Mouse (Mus musculus) frontal cortex, postnatal 10 days (tissue): ENCODE measurements around the gene Il17d.

Experiments used
- DNase-seq, 2 experiments: peaks; one replicate each; pipeline ENCODE4 v3.0.0; 2022; ENCODE audit warnings: low spot score in 2 of 2, mixed read lengths in 1 of 2

The Il17d gene

DNA sequence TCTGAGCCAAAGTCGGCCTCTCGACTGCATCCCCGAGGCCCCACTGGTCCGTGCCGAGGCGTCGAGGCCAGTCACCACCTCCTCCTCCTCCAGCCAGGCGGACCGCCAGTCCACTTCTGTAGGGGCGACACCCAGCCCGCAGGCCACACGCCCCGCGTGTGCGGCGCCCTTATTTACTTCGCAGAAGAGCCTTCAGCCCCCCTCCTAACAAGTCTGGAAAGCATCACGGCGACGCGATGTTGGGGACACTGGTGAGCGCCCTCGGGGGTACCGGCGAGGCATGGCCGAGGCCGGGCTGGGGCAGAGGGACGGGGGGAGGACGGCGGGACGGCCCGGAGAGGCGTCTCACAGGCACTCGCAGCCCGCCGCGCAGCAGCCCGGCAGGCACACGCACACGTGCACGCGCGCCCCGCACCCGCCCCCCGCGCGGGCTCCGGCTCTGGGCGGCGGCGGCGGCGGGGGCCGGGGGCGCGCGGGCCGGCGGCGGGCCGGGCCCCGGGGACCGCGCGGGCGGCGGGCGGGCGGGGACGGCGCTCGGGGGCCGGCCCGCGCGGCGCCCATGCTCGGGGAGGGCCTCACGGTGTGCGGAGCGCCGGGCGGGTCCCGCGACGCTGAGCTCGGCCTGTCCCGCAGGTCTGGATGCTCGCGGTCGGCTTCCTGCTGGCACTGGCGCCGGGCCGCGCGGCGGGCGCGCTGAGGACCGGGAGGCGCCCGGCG lies at the start of gene Il17d:
Gene Il17d (plus strand): TSS at position 107 of the 717 bp plus-strand sequence.
- peak in 1 of 2 experiments; percentile 48 for DNase-seq

DNA sequence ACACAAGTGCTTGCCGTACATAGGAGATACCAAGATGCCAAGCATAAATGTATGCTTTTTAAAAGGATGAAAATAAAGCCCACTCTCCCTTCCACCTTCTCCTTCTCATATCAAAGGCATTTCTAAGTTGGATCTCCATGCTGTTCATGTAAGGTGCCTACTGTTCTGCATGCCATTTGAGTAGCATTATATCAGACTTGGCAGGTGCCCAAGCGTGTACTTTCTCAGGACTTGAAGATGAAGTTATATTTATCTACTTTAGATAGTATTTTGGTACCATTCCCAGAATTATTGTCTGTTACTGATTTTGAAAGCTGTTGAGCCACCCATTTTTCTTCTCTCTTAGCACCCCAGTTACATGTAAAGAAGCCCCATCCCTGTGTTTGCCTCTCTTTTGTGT lies 49.5 kb upstream of the Il17d start:
- DNase-seq: peak; percentile 21 to 43

DNA sequence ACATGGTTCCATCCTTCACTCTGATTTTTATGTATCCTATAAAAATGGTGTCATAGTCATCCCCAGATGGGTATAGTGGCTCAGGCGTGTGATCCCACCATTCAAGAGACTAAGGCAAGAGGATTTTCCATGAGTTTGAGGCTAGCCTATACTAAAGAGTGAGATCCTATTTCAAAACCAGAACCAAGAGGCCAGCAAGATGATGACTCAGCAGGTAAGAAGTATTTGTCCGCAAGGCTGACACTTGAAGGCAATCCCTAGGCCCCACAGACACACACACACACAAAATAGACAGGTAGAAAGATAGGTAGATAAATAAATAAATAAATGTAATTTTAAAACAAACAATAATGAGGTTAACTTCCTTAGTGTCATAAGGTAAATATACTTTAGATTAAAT lies 42.3 kb upstream of the Il17d start:
- no peak for DNase-seq

DNA sequence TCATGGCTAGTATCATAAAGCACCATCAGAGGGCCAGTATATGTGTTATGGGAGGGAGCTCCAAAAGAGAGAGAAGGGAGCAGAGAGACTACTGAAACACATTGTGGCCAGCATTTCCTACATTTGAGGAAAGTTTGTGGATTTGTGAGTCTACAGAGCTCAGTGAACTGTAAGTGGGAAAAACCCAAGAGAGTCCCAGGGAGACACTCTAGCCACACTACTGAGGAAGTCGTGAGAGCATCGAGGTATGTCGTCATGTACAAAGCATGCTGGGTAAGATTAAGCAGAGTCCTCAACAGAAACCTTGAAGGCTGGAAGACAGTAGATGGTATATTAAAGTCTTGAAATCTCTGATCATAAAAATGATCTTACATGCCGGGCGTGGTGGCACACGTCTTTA lies 40.4 kb upstream of the Il17d start:
- DNase-seq: no peak

DNA sequence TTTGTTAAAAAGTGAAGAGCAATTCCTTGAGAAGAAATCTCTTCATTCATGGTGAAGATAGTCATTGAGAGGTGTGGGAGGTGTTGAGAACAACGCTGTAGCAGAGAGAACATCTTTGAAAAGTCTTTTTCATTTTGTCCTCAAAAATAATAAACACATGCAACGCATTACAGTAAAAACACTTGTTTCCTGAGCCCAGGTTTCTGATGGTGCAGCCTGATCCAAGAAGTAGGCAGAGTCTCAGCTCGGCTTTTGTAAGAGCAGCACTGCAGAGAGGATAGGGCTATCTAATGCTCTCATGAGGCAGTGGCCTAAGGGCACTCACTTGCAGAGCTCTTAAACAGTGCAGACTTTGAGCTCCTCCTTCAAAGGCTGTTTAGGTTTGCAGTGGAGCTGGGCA lies 34.9 kb upstream of the Il17d start:
- DNase-seq: no peak

DNA sequence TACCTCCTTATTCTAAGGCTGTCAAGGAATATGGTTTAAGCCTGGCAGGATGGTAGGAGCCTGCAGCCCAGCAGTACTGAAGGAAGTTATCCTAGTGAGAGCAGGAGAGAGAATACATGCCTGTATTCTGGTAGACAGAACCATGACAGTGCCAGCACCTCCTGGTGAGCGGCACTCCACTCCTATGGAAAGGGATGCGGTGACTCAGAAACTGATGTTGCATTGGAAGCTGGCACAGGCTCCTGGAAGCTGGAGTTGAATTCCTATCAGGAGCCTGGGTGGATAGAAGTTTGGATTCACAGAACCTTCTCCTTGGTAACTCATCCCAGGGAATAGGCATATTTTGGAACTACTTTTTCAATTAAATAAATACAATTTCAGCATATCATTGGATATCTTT lies 30.7 kb upstream of the Il17d start:
- DNase-seq: no peak

DNA sequence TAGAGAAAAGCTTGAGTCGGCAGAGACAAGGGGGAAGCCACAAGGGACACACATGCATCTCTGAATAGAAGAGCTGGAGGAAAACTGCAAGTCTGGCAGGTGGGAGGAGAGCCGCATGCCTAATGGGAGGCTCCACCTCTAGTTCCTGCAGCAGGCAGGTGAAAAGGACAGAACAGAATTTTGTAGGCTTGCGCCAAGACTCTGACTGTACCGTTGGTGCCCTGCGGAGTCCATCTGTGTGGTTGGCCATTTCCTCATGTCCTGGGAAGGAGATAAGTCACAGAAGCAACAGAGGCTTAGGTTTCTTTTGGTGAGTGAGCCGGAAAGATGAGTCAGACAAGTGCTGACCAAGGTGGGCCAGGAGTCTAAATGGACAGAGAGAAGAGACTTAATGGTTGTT lies 20.8 kb upstream of the Il17d start:
- no peak for DNase-seq

DNA sequence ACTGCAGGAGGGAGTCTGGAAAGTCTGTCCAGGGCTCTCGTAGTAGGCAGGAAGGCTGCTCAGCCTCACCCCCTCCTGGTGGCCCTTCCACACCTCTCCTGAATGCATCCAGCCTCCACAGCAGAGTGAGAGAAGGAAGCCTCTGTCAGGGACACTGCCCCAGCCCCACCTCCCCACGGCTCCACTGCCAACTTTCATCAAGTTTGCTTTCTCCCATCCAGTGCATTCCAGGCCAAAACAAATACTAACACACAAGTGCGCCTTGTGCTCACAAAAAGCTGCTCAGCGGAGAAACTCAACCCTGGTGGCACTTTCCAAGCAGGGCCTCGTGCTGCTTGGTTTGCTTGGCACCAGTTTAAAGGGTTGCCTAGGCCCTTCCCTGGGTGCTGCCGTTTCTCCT lies 15.0 kb upstream of the Il17d start:
- DNase-seq: peak; percentile 49 to 59

DNA sequence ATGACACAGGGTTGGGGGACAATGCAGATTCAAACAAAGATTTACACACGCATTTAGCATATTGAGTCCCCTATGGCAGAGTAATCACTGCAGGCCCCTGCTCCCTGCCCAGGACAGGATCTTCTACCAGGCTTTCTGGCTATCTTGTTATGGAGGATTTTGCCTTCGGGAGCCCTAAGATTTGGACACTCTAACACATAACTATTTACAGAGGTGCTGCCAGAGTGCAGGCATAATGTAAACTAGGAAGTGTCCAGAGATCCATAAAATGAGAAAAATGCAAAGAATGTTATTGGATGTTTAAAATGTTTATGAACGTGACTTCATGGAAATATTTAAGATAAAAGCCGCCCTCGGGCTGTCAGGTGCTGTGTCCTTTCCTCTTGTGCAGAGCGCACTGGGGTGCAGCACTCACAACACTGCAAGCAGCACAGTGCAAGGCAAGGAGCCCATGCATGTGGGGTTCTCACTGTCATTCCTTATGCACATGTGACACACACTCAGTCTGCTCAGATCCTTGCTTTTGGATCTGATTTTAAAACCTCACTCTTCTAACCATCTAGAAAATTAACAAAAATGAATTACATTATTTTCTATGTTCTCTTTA lies 9.3 kb upstream of the Il17d start:
- no peak for DNase-seq

DNA sequence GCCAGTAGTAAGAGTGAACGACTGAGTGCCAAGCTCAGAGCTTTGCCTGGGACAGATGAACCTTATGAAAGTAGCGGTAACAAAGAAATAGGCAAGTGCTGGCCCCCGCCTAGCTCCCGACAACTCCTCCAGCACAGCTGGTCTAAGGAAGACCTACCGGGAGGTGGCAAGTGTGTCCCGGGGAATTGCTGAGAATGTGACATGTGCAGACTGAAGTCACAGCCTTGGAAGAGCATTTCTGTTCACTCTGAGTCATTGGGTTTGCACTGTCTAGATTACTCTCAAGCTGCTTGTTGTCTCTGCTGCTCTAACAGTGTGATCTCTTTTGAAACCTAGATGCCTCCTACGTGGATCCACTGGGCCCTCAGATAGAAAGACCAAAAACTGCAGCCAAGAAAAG lies 7.6 kb upstream of the Il17d start:
- DNase-seq: no peak

DNA sequence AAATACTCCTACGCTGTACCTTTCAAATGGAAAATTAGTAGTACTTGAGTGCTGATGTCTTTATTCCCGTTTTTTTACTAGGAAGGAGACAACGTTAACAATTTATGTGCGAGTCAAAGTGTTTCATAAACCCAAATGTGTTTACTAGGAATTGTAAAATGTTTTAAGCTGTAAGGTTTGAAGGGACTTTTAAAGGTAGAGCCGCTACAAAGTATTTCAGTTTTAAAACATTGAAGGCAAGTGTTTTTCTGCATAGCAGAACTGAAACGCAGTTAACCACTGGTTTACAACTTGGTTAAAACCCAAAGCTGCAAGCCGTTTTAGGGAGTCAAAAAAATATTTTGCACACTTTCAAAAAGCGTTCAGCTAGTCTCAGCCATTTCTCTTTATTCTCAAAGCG lies 815 bp upstream of the Il17d start:
- no peak for DNase-seq

DNA sequence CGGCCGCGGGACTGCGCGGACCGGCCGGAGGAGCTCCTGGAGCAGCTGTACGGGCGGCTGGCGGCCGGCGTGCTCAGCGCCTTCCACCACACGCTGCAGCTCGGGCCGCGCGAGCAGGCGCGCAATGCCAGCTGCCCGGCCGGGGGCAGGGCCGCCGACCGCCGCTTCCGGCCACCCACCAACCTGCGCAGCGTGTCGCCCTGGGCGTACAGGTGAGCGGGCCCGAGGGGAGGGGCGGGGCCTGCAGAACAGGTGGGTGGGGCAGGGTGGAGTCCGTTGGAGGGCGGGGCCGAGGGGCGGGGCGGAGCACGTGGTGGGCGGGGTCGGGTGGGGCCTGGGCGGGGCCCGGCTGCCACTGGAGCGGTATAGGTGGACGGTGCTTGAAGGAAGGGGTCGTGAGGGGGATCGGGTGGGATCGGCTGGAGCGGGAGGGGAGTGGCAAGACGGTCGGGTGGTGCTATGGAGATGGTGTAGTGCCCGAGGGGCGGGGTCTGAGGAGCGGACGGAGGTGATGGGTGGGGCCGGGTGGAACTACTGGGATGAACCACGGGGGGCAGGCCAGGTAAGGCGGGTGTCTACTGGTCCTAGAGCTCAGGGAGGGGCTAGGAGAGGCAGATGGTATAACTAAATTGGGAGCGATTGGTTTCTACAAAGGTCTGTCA lies 942 bp downstream of the Il17d start:
- DNase-seq: peak; percentile 67 to 82

DNA sequence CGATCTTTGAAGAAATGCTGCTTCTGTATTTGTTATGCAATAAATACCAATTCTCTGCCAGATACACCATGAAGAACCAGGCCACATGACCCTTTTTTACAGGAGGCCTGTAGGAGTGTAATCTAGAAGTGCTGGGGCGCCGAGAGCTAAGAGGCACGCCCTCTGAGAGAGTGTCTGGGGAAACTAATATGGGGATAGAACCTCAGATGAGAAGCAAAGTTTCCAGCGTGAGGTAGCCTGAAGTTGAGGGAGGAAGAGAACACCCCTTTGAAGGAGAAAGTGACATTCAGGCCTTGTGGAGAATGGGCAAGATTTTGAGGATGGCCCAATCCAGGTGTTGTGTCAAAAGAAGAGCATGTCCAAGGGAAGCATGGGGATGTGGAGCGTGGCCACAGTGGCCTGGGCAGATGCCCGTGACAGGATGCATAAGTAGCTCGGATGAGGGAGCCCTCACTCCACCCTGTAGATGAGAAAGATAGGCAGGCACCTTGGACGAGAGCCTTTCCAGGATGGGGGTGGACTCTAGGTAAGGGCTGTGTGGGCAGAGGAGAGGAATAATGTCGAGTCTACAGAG lies 1.6 kb downstream of the Il17d start:
- no peak for DNase-seq

DNA sequence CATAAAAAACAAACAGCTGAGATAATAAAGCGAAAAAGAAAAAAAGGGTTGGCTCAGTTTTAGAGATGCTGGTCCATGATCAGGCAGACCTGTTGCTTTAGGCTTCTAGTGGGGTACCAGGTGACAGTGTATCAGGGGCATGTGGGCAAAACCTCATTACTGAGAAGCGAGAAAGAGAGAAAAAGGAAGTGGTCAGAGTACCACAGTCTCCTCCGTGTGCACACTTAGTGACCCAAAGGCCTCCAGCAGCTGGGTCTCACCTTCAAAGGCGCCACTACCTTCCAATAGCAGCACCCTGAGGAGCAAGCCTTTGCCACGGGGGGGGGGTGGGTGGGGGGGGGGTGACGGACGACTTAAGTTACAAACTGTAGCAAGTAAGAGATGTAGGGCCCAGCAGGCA lies 2.5 kb downstream of the Il17d start:
- no peak for DNase-seq

DNA sequence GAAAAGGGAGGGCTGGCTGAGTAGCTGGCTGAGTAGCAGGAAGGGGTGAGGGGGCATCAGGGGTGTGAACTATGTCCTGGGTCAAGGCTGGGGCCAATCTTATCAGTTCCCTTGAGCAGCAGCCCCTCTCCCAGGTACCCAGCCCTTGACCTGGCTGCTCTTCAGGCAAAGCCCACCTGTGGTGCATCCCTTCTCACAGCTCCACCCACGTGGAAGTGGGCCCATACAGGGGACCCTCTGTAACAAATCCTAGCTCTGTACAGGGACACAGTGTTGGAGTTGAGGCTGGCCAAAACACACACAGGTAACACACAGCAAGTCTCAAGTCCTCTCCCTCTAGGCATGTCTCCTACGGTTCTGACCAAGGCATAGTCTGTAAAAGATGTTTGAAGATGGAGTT lies 3.0 kb downstream of the Il17d start:
- no peak for DNase-seq

DNA sequence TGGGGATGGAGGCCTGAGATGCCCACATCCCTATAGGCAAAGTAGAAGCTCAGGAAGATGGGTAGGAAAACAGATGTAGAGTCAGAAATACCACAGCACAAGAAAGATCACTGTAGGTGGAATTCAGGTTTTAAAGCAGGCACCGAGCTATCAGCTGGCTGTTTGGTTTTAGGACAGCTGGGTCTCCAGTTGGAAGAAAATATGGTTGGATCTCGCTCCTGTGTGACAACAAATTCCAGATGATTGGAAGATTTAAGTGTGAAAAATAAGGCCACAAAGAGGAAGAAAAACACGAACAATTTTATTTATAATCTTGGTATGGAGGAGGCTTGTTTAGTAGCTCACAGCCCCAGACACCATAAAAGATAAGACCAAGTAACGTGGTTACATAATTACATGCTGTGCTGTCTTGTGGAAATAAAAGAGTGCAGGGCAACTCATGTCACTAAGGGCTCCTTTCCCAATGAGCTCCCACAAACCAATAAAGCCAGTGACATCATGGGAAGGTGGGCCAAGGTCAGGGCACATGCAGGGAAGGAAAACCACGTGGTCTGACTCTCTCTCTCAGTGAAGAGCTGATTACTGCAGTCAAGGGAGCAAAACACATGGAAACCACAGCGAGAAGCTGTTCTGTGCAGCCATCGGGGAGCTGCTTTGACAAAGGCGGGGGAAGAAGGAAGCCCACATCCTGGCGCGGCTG lies 4.7 kb downstream of the Il17d start:
- DNase-seq: no peak

DNA sequence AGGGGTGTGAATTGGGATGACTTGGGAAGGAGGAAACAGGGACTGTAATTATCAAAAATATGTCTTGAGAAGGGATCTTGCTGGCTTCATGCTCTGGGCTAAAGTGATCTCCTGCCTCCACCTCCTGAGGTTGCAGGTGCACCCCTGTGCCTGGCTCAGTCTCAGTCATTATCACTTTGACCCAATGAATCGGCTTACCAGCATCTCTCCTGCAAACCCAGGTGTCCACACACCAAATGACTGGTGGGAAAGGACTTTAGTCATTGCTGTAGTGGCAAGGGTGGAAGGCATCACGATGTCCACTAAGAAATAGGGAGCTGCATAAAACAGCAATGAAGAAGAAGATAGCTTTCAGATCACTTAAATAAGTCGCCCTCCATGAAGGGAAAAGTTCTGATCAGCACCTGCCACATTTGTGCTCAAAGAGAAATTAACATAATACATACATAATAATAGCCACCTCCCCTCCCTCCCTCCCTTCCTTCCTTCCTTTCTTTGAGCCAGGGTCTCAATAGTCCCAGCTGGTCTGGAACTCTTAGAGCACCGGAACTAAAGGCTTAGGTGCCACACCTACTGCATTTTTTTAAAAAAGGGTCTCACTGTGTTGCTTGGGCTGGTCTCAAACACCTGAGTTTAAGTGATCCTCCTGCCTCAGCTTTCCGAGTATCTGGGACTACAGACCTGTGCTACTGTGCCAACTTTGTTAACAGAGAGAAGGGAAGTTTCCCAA lies 5.4 kb downstream of the Il17d start:
- no peak for DNase-seq

DNA sequence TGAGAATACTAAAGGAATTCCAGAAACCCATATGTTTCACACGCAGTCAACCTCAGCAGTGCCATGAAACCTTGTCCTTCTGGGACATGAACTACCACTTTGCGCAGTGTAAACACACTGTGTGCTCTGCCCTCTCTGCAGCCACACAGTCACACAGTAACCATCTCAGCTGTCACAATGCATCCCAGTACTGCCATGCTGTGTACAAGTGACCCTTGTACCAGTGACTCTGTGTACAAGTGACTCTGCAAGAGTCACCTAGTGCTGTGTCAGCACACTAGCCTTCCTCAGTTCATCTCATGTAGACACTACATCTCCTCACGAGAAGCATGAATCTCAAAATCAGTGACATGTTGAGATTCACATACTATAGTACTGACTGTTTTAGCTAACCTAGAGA lies 8.0 kb downstream of the Il17d start:
- no peak for DNase-seq

DNA sequence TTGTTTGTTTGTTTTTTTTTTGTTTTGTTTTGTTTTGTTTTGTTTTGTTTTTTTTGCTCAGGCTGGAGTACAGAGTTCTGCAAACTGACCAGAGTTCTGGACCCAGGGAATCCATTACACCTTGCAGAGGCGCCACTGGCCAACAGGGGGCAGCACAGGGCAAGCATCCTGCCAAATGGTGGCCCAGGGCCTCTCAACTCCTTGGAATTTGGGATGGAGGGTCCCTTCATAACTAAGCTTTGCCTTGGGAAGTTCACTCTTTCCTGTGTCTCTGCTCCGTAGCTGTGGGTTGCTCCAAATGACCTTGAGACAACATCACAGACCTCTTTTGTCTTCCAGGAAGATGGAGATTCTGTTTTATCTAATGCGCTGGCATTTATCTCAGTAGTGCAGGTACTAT lies 8.6 kb downstream of the Il17d start:
- DNase-seq: no peak

DNA sequence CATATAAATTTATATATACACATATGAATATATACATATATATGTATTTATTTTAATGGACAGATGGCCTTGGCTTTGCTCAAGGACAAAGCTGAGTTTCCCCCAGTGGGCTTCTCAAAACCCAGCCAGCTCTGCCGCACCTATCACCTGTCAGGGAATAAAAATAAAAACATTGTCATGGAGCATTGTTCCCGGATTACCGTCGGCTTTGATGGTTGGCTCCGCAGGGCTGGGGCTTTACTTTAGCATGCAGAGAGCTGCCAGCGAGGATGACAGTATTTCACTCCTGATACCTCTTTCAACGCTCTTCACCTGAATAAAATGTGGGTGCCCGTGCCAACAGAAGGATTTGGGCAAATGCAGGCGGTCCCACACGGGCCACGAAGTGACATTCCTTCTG lies 9.3 kb downstream of the Il17d start:
- DNase-seq: no peak

DNA sequence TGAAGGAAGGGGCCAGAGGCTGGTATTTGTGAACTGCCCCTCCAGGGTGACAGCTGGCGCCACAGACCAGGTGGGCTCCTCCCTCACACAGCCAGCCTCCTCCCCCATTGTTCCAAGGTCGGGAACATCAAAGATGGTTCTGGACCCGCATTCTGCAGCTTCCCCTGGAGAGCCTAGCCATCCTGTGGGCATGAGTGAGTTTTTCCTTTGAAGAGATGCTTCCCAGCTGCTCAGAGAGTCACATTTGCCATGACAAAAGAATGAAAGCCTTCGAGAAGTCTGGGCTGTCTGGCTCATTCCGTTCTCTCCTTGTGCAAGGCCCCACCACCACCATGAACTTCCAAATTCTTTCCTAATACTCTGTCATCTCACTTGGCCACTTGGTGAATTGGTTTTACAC lies 9.8 kb downstream of the Il17d start:
- no peak for DNase-seq

DNA sequence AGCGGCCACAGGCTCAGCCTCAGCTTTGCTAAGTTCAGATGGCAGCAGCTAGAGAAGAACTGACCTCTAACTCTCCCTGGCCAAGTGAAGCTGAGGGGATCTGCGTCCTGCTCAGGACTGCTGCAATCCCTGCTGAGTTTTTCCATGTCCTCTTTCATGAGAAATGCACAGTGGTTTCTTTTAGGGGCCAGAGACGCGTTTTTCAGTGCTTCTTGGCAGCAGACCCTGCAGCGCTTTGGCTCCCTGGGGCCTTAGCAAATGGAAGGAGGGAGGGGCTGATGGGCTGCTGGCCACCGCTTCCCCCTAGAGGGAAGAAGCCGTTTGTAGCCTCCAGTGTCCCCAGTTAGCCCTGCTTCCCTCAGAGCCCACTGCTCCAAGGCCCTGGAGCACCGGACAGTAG lies 10.4 kb downstream of the Il17d start:
- no peak for DNase-seq
